Mouse (Mus musculus) hindbrain, embryonic 13.5 days (tissue): Measurements from ENCODE around the gene Atp5k. TPM values are rescaled to one million over a fixed set of nuclear protein-coding genes. Genes with fewer than 3 reads are reported as not detected.

ENCODE experiments used
- ATAC-seq: fragments of 200-750 bp; cut with Nextera tagmentation; 2 replicates; pipeline ENCODE4 v1.8.0; 2017; ENCODE audit warnings: moderate TSS enrichment; ENCODE audit not compliant: low FRiP score
- H3K27ac ChIP-seq: fragments of 300-500 bp; sonication (generic); 2 replicates; pipeline ENCODE4 v1.5.1; 2015; ENCODE audit warnings: inconsistent platforms, mild to moderate bottlenecking, moderate library complexity
- H3K27me3 ChIP-seq: fragments of 300-500 bp; sonication (generic); 2 replicates; pipeline ENCODE4 v1.6.1; 2015; ENCODE audit warnings: mild to moderate bottlenecking, inconsistent platforms
- H3K36me3 ChIP-seq: fragments of 300-500 bp; sonication (generic); 2 replicates; pipeline ENCODE4 v1.6.1; 2015; ENCODE audit warnings: mild to moderate bottlenecking, inconsistent platforms
- H3K4me1 ChIP-seq: fragments of 300-500 bp; sonication (generic); replicated peaks from 2 replicates; pipeline ENCODE4 v1.6.1; 2015; ENCODE audit warnings: inconsistent platforms
- H3K4me2 ChIP-seq: fragments of 300-500 bp; sonication (generic); 2 replicates; pipeline ENCODE4 v1.6.1; 2015; ENCODE audit warnings: inconsistent platforms, mild to moderate bottlenecking, moderate library complexity
- H3K4me3 ChIP-seq: fragments of 300-500 bp; sonication (generic); 2 replicates; pipeline ENCODE4 v1.5.1; 2015; ENCODE audit warnings: mild to moderate bottlenecking, inconsistent platforms
- H3K9ac ChIP-seq: fragments of 300-500 bp; sonication (generic); 2 replicates; pipeline ENCODE4 v1.6.1; 2015; ENCODE audit warnings: mild to moderate bottlenecking, inconsistent platforms
- H3K9me3 ChIP-seq: fragments of 300-500 bp; sonication (generic); 2 replicates; pipeline ENCODE4 v1.6.1; 2016; ENCODE audit warnings: inconsistent platforms
- WGBS: fragments of 180-500 bp; shearing (Covaris S2); methylation state at CpG from one replicate; pipeline ENCODE4 v1.1.7; 2015; 5-methylcytosine and 5-hydroxymethylcytosine counted together
- polyA plus RNA-seq: library from polyadenylated mRNA; unstranded; fragments of >200 nt; fragmentation: Nextera tagmentation; extraction: Ambion mirVana; gene quantifications from 2 replicates; pipeline ENCODE4 v1.2.1, GENCODE M21; 2015

The Atp5k gene
- polyA plus RNA-seq, 1 experiment from 2014 or later, result 472 TPM

DNA sequence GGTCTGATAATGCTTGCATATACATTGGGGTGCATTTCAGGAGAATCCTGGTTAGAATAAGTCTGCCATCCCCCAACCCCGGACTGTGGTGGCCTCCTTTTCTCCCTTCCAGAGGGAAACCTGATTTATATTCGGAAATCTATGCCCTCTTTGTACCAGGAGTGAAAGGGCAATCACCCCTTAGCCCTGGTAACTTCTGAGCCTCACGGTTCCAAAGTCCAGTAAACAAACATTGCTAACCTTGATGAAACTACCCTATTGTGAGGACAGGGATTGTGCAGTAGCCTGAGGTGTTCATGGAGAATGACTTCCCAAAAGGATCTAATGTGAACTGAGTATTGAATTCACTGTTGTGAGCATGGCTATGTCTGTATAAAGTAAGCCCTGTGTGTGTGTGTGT is 19.8 kb upstream of the Atp5k start:
- 38% methylated on average over 3 of the region's 3 CpGs for whole genome bisulfite sequencing
- no peak overlapping the region for H3K4me2 ChIP-seq
- peaks cover 16% of the 10 kb centered on the region for H3K27me3 ChIP-seq
- no peak overlapping the region for H3K9ac ChIP-seq
- H3K27ac ChIP-seq, result no peak overlapping the region
- H3K4me1 ChIP-seq, result no peaks in the 10 kb centered on the region; the same call in 1 of the 2 replicates
- H3K4me3 ChIP-seq, result no peak overlapping the region
- no peaks in the 10 kb centered on the region for H3K9me3 ChIP-seq
- ATAC-seq, result no peak
- no peaks in the 10 kb centered on the region for H3K36me3 ChIP-seq

DNA sequence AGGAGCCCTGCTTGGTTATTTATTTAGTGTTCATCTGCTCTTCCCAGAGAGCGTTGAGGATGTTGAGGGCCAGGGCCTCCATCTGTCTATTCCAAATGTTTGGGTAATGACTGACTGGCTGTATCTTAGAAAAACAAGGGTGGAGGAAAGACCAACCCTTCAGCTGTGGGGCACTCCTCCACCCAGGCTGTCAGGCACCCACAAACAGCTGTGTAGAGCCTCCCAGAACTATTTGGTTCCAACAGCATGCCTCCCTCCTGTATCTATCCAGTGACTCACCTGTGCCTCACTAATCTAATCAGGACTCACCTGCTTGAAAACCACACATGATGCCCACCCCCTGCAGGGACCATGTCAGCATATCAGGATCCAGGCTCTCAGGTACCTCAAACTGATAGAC is 18.2 kb upstream of the Atp5k start:
- Histone ChIP-seq H3K9me3 (no peaks in the 10 kb centered on the region), H3K27me3 (peaks cover 24% of the 10 kb centered on the region)

DNA sequence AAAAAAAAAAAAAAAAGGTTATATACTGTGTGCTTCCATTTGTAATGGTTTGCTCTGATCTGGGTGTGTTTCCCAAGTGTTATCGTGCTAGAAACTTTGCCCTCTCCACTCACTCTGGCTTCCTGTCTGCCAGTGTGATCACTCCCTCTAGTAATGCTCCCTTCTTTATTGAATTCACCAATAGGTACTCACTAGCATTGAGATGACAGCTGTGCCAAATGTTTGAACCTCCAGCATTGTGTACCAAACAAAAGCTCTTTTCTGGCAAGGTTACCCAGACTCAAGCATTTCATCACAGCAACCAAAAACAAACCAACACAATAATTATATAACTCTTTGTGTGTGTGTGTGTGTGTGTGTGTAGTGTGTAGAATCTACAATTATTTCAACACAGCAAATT is 17.4 kb upstream of the Atp5k start:
- ATAC-seq, result no peak
- Histone ChIP-seq H3K27me3 (peaks cover 26% of the 10 kb centered on the region), H3K4me1 (peaks cover 8% of the 10 kb centered on the region; the same call in 1 of the 2 replicates), H3K9me3 (no peaks in the 10 kb centered on the region), H3K9ac (no peak overlapping the region), H3K4me3 (no peak overlapping the region), H3K4me2 (no peak overlapping the region), H3K27ac (no peak overlapping the region), H3K36me3 (no peaks in the 10 kb centered on the region)
- WGBS, result 87% methylated on average over 1 of the region's 1 CpGs

More for the DNA sequence above, 18.2 kb upstream of the Atp5k start:
- Histone ChIP-seq H3K9ac (no peak overlapping the region), H3K27ac (no peak overlapping the region), H3K4me1 (peaks cover 8% of the 10 kb centered on the region; the same call in 1 of the 2 replicates), H3K4me2 (no peak overlapping the region), H3K4me3 (no peak overlapping the region), H3K36me3 (no peaks in the 10 kb centered on the region)
- 88% methylated on average over 1 of the region's 1 CpGs for WGBS
- ATAC-seq, result no peak

DNA sequence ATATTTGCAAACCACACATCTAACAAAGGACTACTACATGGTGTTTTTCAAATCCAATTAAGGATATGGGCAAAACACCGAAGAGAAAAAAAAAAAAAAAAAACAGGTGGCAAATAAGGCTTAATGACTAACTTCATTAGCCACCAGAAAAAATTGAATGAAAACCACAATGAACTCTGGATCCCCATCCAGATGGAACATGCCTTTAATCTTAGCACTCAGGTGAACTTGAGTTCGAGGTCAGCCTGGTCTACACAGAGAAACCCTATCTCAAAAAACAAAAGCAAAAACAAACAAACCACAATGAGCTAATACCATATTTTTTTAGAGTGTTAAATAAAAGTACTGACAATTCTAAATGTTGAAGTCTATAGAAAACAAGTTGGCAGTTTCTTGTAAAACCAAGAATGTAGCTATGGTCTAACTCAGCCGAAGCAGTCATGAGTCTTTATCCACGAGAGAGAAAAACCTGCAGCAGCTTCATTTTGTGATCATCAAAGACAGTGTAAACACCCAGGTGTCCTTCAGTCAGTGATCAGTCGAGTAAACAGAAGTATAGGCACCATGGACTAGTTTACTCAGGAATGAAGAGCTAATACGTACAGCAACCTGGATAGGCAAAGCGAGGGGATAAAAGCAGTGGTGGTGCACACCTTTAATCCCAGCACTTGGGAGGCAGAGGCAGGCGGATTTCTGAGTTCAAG is 16.7 kb upstream of the Atp5k start:
- no peaks in the 10 kb centered on the region for H3K36me3 ChIP-seq
- WGBS, result 84% methylated on average over 8 of the region's 8 CpGs
- H3K27ac ChIP-seq, result no peak overlapping the region
- ATAC-seq, result no peak
- H3K9me3 ChIP-seq, result no peaks in the 10 kb centered on the region
- H3K4me1 ChIP-seq, result peaks cover 8% of the 10 kb centered on the region; the same call in 1 of the 2 replicates
- H3K4me2 ChIP-seq, result no peak overlapping the region
- H3K9ac ChIP-seq, result no peak overlapping the region
- H3K27me3 ChIP-seq, result peaks cover 26% of the 10 kb centered on the region
- H3K4me3 ChIP-seq, result no peak overlapping the region

DNA sequence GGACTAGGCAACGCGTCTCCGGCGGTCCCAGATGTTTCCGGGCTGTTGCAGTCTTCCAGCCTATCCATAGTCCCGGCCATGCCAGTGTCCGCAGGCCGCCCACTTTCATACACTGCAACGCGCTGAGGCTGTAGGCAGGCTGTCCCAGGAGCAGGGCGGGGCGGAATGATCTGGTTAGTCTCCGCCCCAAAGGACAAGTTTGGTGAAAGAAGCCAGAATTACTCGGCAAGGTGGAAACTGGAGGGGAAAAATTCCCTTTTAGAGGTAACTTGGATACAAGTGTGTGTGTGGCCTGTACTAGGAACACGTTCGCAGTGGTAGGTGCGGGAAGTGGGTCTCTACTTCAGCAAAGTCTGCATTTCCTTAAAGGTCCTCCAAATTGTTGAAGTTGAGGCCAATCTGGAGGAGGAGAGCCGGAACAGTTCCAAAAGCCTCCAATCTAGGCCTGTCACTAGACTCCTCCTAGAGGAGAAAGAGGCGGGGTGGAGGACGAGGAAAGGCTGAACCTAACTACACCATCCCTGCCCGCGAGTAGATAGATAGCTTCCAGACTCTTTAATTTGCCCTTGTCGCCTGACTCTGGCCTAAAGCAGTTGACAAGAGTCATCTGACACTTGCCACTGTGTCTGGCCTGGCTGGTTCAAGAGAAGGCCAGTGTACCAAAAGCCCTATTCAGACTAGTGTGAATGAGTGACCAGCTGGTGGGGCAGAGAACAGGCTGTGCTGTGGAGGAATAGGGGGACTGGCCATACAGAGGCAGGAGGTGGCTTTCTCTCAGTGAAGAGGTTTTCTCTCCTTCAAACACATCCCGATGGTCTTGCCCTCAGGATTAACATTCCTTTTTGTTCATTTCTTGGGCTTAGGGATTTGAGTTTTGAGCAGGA is 14.8 kb upstream of the Atp5k start, which contains the start of gene Mfsd7a:
Gene Mfsd7a, minus strand, starts transcription at position 107 of the 884 bp plus-strand sequence.
- no peak within 1 kb of the TSS for H3K27ac ChIP-seq
- H3K4me2 ChIP-seq, result peak within 1 kb of the TSS; percentile 50
- H3K4me3 ChIP-seq, result peak within 1 kb of the TSS; percentile 27
- H3K9me3 ChIP-seq, result no peaks in the 10 kb centered on the region
- H3K4me1 ChIP-seq, result peaks cover 8% of the 10 kb centered on the region; the same call in 1 of the 2 replicates
- peaks cover 26% of the 10 kb centered on the region for H3K27me3 ChIP-seq
- peak; percentile 61; the same call in 1 of the 2 replicates for ATAC-seq
- WGBS, result 15% methylated on average over 24 of the region's 24 CpGs
- H3K36me3 ChIP-seq, result no peaks in the 10 kb centered on the region
- 0 out of 2 replicates have a peak within 1 kb of the TSS, but pooled peaks have one; percentile 29 for H3K9ac ChIP-seq

DNA sequence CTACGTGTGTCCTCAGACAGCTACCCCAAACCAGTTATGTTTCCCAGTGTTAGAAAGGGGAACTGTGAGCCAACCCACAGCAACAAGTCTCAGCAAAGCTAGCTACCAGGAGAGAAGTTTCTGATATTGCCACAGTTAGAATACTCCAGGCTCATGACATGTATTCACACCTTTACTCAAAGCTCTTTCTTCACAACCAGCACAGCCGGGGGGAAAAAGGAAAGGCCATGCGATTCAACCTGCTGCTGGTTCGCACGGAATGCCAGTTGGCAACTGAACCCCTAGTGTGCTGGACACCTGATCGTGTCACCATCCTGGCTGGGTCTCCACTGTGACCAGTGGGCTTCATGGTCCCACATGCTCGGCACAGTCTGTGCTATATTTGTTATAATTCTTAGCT is 13.6 kb upstream of the Atp5k start:
- ATAC-seq, result no peak
- no peaks in the 10 kb centered on the region for H3K9me3 ChIP-seq
- no peak overlapping the region for H3K4me2 ChIP-seq
- H3K36me3 ChIP-seq, result no peaks in the 10 kb centered on the region
- no peak overlapping the region for H3K4me3 ChIP-seq
- 87% methylated on average over 7 of the region's 7 CpGs for WGBS
- peaks cover 26% of the 10 kb centered on the region for H3K27me3 ChIP-seq
- H3K9ac ChIP-seq, result no peak overlapping the region
- H3K27ac ChIP-seq, result no peak overlapping the region
- H3K4me1 ChIP-seq, result peaks cover 8% of the 10 kb centered on the region; the same call in 1 of the 2 replicates

DNA sequence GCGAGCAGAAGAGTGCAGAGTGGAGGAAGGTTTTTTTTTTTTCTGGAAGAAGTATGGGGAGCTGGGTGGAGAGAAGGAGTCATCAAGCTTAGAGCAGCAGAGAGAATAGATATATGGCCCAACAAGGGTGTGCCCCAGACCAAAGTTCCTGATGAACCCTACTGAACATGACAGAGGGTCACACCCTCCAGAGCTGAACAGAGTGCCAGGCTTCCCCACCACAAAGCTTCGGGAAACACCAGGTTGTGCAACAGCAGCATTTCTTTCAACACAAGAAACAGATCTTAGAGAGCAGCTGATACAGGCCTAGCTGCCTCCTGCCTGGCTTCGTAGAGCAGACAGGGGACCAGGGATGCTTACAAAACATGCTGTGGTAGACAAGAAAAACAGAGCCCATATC is 12.7 kb upstream of the Atp5k start:
- WGBS, result 87% methylated on average over 3 of the region's 3 CpGs
- H3K9ac ChIP-seq, result no peak overlapping the region

DNA sequence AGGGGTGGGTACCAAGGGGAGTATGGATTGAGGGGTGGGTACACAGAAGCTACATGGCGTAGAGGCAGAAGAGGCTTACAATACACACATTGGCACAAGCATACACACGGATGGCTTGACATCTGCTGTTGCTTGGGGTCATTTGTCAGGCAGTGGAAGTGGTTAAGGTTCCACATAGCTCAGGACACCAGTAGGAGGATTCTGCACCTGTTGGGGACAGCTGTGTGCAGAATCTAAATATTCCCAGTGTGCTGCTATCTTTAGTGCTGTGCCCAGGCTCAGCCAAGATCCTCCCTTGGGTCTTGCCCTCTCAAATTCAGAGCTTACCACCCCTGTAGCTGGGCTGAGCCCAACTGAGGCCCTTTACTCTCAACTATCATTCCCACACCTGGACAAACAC is 1.9 kb upstream of the Atp5k start:
- Histone ChIP-seq H3K4me1 (peaks cover 21% of the 10 kb centered on the region), H3K4me3 (no peak overlapping the region), H3K9me3 (no peaks in the 10 kb centered on the region), H3K36me3 (peaks cover 16% of the 10 kb centered on the region), H3K27me3 (peaks cover 28% of the 10 kb centered on the region), H3K4me2 (no peak overlapping the region), H3K27ac (no peak overlapping the region), H3K9ac (no peak overlapping the region)
- 91% methylated on average over 2 of the region's 2 CpGs for WGBS
- ATAC-seq, result no peak

More for the DNA sequence above, 12.7 kb upstream of the Atp5k start:
- H3K4me3 ChIP-seq, result no peak overlapping the region
- no peak overlapping the region for H3K27ac ChIP-seq
- no peak for ATAC-seq
- H3K36me3 ChIP-seq, result no peaks in the 10 kb centered on the region
- H3K4me2 ChIP-seq, result no peak overlapping the region
- peaks cover 8% of the 10 kb centered on the region; the same call in 1 of the 2 replicates for H3K4me1 ChIP-seq
- peaks cover 26% of the 10 kb centered on the region for H3K27me3 ChIP-seq
- no peaks in the 10 kb centered on the region for H3K9me3 ChIP-seq

DNA sequence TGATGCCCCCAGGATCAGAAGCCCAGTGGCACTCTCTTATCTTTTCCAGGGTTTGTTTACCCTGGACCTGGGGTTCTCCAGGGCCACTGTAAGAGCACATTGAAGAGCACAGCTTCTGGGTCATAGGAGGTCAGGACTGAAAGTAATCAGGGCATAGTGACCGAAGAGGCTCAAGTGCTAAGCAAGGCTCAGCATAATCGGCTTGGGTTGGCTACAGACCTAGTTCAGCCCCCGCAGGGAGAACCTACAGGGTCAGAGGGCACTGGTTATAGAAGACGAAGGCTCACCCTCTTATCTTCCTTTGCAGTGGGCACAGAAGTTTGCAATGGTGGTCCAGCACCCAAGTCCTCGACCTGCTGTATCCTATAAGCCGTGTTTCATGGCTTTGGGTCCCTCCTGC is 3.1 kb downstream of the Atp5k start:
- 96% methylated on average over 6 of the region's 6 CpGs for WGBS
- ATAC-seq, result no peak

DNA sequence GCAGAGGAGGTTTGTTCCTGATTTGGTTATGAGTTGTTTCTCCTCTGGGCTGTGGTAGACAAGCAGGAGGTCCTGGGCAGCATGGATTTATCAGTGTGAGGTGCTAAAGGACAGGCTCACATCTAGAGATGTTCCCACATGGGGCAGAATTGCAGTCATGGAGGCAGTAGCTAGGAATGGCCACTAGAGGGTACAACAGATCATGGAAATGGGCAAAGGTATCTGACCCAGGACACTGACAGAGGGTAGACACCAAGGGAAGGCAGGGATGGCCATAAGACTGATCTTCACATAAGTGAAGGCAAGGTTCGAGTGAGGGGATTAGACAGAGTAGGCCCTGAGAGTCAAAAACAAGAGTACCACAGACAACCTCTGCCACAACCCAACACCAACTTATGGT is 7.1 kb downstream of the Atp5k start:
- Histone ChIP-seq H3K9me3 (no peaks in the 10 kb centered on the region), H3K27me3 (no peaks in the 10 kb centered on the region), H3K4me2 (no peak overlapping the region), H3K9ac (no peak overlapping the region), H3K4me1 (0 out of 2 replicates have a peak, but pooled peaks cover under 1% of the 10 kb centered on the region), H3K4me3 (no peak overlapping the region), H3K27ac (no peak overlapping the region), H3K36me3 (peaks cover 29% of the 10 kb centered on the region)
- no peak for ATAC-seq
- WGBS, result 75% methylated on average over 1 of the region's 1 CpGs

More for the DNA sequence above, 3.1 kb downstream of the Atp5k start:
- Histone ChIP-seq H3K27ac (no peak overlapping the region), H3K9ac (no peak overlapping the region), H3K4me3 (no peak overlapping the region), H3K9me3 (no peaks in the 10 kb centered on the region), H3K36me3 (peaks cover 36% of the 10 kb centered on the region), H3K4me1 (peaks cover 21% of the 10 kb centered on the region), H3K4me2 (no peak overlapping the region), H3K27me3 (peaks cover 9% of the 10 kb centered on the region; the same call in 1 of the 2 replicates)

DNA sequence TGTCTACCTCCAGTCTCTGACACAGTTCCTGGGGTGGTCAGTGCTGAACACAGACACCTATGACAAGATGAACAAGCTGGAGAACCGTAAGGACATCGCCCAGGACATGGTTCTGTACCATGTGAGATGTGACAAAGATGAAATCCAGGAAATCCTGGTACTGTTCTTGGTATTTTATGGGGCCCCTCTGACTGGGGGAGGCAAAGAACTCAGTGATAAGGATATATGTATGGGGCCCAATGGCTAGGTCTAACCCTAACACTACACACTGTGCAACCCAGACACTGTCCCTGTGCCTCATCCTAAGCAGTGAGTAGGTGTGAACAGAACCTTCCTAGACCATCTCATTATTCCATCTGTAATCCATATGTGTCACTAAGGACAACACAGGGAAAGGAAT is 10.8 kb downstream of the Atp5k start:
- H3K9ac ChIP-seq, result no peak overlapping the region
- H3K36me3 ChIP-seq, result no peaks in the 10 kb centered on the region
- WGBS, result 90% methylated on average over 2 of the region's 2 CpGs
- H3K9me3 ChIP-seq, result no peaks in the 10 kb centered on the region
- no peak overlapping the region for H3K27ac ChIP-seq
- H3K4me1 ChIP-seq, result no peaks in the 10 kb centered on the region
- H3K27me3 ChIP-seq, result no peaks in the 10 kb centered on the region
- no peak for ATAC-seq
- no peak overlapping the region for H3K4me2 ChIP-seq
- no peak overlapping the region for H3K4me3 ChIP-seq

DNA sequence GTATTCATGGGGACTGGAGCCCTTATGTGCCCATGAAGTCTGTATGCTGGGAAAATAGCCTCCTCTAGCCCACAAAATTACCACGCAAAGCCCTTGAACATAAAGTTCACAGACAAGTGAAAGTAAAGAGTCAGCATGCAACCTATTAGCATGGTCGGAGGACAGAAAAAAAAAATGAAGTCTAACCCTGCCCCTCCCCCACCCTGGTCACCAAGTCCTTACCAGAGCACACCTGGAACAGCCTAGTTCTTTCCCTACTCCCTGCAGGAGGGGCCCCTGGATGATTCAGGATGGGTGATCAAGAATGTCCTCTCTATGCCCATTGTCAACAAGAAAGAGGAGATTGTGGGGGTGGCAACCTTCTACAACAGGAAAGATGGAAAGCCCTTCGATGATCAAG is 11.5 kb downstream of the Atp5k start:
- no peaks in the 10 kb centered on the region for H3K9me3 ChIP-seq
- no peak for ATAC-seq

More for the DNA sequence above, 11.5 kb downstream of the Atp5k start:
- WGBS, result 78% methylated on average over 3 of the region's 3 CpGs
- Histone ChIP-seq H3K36me3 (no peaks in the 10 kb centered on the region), H3K9ac (no peak overlapping the region), H3K4me2 (no peak overlapping the region), H3K4me3 (no peak overlapping the region), H3K27ac (no peak overlapping the region), H3K27me3 (no peaks in the 10 kb centered on the region), H3K4me1 (no peaks in the 10 kb centered on the region)
